Mouse (Mus musculus): Measurements from ENCODE around the gene Gnb1. TPM values are rescaled to one million over a fixed set of nuclear protein-coding genes. Genes with fewer than 3 reads are reported as not detected.
"Not testable (repeated sequence)": the region's sequence is repeated elsewhere in the genome, so short reads cannot be mapped to it uniquely, and the experiment has no call there.

The Gnb1 gene
- 100 to 1,000 TPM; 309 to 321 TPM for total RNA-seq (2021)

DNA sequence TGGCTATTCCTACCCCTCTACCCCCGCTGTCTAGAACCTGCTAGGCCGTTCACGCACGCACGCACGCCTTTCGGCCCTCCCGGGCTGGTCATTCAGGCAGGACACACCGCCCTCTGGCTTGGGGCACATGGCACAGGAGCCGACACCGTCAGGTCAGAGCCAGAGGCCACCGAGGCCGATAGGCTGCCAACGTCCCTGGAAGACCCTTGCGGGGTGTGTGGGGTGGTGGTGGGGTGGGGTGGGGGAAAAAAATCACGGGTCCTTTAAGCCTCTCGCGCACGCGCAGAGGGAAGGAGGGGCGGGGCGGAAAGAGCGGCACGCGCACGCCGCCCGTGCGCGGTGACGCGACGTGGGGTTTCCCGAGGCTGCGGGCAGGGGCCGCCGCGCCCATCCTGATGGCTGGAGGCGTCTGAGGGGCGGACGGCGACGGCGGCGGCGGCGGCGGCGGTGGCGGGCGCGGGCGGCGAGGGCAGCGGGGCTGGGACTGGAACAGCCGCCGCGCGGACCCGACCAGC, at the start of gene Gnb1:
Gene Gnb1 (plus strand): TSS at position 372 of the 515 bp plus-strand sequence.
- DNase-seq = peak; percentile 95 to 98
- intact Hi-C loops (cut with DNase I) = loop anchor here (2.0 kb wide), 1 partner anchor 74 kb away; no protein-coding TSS in a partner anchor

DNA sequence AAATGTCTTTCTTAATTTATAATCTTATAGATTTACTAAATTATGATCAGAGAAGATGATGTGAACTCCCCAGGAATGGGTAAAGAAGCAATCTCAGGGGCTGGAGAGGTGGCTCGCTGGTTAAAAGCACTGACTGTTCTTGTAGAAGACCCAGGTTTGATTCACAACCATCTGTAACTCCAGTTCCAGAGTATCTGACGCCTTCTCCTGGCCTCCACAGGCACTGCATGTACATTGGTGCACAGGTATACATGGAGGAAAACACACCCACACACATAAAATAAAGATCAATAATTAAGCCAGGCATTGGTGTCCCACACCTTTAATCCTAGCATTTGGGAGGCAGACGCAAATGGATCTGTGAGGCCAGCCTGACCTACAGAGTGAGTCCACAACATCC, 48.4 kb upstream of the Gnb1 start:
- intact Hi-C loops (cut with DNase I) = no loop called here

DNA sequence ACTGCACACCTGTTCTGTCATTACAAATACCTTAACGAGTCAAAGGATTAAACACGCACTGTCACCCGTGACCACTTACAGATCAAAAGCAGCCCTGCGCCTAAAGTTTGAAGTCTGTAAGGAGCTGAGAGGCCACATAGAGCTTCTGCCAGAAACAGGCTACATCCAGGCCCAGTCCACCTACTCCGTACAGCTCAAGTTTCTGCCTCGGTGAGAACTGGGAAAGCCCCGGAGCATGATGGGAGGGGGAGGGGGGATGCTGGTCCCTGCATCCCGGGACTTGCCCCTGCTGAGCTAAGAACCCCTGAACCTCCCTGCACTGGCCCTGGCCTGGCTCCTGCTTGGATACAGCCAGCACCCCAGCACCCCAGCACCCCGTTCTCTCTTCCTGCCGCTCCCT, 39.6 kb upstream of the Gnb1 start:
- intact Hi-C loops (cut with DNase I) = no loop called here
- DNase-seq = no peak

More for the DNA sequence above, 48.4 kb upstream of the Gnb1 start:
- no peak for DNase-seq

DNA sequence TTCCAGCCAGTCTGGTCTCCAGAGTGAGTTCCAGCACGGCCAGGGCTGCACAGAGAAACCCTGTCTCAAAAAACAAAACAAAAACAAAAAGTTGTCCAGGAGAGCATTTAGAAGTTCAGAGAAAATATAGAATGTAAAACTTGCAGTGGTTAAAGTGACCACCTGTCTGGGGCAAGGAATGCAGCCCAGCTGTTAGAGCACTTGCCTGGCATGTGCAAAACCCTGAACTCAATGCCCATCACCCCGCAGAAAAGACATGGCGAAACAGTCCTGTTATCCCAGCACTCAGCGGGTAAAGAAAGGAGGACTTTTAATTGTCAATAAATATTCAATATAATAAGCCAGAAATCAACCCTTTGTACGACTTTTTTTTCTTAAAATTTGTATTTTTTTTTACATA, 32.6 kb upstream of the Gnb1 start:
- intact Hi-C loops (cut with DNase I) = no loop called here
- DNase-seq = no peak

DNA sequence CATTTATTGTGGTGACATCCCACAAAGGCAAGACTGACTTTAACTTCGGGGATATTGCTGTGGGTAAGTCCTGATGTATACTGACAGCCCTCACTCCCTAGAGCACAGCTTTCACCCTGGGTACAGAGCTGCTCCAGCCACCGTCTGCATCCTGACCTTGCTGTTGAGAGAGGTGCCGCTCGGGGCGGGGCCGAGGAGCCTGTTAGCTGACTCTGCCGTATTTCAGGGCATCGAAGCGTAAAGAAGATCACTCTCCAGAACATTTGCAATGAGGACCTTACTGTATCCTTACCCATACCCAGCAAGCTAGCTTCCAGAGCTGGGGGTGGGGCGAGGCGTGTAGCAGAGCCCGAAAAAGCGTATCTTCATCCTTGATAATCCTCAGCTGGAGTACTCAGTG, 28.1 kb upstream of the Gnb1 start:
- intact Hi-C loops (cut with DNase I) = no loop called here
- DNase-seq = no peak

DNA sequence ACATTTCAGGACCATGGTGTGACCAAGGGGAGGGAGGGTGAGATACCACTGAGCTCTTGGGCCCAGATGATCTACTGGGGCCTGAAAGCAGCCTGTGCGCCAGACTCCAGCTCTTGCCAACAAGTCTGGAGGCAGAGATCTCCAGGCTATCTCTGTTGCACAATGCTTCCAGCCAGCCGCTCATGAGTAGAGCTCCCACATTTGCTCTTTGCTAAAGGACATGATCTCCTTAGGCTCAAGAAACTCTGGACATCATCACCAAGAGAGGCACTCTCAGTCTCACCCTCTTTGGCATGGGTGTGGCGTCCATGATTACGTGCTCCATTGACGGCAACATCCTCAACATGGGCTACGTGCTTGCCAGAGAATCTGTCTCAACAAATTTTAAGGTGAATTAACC, 27.6 kb upstream of the Gnb1 start:
- no peak for DNase-seq
- intact Hi-C loops (cut with DNase I) = no loop called here

DNA sequence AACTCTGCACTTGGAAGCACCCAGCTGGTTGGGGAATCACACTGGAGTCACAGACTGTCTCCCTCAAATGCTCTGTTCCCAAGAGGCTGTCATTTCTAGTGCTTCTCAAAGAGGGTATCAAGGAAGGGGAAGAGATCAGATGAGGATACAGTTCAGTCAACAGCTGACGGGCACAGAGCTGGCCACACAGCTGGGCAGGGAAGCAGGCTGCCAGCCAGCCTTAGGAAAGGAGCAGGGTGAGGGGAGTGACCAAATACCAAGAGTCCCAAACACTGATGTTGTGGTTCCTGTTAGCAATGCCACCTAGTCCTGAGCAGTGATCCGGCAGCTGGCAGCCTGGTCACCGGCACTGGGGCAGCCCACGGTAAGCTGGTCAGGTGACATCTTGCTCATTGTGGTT, 27.1 kb upstream of the Gnb1 start:
- no peak for DNase-seq
- intact Hi-C loops (cut with DNase I) = no loop called here

DNA sequence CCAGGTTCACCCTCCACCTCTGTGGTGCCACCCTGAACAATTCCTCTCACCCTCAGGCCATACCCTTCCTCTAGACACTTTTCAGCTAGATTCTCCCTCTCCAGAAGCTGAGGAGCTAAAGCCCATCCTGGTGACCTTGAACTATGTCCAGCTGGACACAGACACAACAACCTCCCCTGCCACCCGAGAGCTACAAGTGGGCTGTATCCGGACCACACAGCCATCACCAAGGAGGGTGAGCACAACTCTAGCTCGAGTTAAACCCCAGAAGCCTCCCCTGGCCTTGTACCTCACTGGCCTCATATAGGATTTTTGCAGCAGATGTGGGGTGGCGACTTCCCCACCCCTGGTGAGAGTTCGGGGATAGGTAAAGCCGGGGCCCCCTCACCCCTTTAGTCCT, 25.6 kb upstream of the Gnb1 start:
- no peak for DNase-seq
- intact Hi-C loops (cut with DNase I) = no loop called here

DNA sequence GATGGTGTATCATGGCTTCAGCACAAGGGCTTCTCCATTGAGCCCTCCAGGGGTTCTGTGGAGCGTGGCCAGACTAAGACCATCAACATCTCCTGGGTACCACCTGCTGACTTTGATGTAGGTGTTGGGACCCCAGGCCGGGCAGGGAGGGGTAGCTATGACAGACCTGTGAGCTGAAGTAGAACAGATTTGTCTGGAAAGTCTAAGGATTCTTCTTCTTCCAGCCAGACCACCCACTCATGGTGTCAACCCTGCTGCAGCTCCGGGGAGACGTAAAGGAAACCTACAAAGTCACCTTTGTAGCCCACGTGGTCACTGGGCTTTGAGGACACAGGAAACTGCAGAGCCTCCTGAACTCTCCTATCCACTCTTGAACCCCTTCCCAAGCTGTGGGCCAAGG, 25.1 kb upstream of the Gnb1 start:
- intact Hi-C loops (cut with DNase I) = no loop called here
- no peak for DNase-seq

DNA sequence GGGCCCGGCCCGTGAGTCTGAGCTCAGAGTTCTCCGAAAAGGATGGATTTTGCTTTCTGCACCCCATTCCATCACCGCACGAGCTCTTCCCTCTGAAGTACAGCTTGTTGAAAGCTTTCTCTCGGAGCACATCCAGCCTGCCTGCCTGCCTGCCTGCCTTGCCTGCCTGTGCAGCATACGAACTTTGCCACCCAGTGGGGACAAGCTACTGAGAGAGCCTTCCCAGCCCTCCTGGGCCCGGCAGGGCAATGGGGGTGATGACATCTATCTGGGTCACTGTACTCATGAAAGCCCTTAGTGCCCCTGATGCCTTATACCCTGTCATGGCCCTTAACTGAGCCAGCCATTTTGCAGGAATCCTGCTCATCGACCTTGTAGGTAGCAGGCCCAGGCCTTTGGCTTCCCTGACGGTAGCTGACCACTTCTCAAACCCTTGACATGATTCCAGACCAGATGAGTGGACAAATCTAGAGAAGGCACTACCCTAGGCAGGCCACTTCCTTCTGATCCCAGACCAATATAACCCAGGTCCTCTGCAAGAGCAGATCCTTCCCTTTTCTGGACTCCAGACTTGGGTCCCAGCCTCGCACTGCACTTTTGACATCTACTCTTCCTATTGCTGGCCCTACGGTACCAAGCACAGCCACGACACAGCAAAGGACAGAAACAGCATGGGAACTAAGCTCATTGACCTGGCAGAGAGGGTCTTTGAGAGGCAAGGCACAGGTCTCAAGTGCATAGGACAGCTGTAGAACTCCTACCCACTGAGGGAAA, 23.7 kb upstream of the Gnb1 start:
- no peak for DNase-seq
- intact Hi-C loops (cut with DNase I) = no loop called here

DNA sequence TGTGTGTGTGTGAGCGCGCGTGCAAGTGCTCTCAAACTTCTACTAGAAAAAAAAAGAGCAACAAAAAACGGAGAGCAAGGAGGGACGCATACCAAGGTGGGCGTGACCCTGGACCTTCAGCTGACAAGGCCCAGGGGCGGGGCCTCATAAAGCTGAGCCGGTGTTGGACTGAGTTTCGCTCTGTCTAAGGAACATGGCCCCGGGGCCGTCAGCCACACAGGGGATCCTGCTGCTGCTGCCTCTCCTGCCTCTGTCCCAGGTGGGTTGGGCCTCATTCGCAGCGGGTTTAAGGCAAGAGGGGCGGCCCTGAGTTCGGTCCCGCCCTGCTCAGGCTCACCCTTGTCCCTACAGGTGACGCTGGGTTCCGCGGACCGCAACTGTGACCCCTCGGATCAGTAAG, 22.2 kb upstream of the Gnb1 start, which contains the start of gene Tmem52:
Gene Tmem52 (plus strand): TSS at position 163 of the 400 bp plus-strand sequence.
- intact Hi-C loops (cut with DNase I) = no loop called here
- DNase-seq = peak; percentile 26 to 41

DNA sequence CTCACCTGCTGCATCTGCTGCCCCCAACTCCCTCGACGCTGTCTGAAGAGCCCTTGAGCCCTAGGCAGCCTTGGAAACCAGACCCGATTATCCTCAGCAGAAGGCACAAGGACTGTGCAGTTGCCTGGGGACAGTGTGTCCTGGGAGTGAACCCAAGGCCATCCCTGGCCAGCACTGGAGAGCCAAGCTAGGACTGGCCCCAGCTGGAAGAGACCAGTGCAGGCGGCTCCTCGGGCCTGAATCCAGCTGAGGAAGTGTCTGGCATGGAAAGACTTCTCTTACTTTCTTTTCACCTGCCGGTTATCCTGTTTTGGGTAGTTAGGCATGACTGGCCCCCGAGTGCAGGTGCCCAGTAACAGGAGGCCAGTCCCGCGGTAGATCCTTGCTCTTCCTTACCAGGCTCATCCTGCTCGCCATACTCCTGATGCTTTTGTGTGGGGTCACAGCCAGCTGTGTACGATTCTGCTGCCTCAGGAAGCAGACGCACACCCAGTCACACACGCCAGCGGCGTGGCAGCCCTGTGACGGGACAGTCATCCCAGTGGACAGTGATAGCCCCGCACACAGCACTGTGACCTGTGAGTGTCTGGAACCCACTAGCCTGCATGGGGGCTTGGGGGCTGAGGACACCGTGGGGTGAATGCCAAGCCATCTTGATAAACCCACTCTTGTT, 21.4 kb upstream of the Gnb1 start:
- intact Hi-C loops (cut with DNase I) = no loop called here
- peak; percentile 51 to 61 for DNase-seq

DNA sequence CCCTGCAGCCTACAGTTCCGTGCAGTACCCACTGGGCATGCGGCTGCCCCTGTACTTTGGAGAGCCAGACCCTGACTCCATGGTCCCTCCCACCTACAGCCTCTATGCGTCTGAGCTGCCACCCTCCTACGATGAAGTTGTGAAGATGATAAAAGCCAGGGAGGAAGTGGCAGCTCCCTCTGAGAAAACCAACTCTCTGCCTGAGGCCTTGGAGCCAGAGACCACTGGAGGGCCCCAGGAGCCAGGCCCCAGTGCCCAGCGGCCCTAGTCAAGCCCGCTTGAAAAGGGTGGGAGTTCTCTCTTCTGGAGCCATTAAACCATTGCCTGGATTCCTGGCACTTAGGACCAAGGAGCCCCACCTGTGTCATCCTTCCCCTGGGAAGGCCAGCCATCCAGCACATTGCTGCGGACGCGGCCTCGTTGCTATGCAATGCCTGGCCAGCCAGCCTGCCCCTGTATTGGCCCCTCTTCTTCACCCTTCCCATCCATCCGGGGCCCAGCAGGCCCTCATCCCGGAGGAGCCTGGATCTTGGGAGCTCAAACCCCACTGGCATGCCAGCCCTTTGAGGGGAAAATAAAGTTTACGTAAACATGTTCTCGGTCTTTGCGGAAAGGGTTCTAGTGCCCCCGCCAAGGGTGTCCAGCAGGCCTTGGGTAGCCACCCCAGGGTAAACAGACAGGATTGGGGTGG, 20.8 kb upstream of the Gnb1 start:
- DNase-seq = no peak
- intact Hi-C loops (cut with DNase I) = no loop called here

DNA sequence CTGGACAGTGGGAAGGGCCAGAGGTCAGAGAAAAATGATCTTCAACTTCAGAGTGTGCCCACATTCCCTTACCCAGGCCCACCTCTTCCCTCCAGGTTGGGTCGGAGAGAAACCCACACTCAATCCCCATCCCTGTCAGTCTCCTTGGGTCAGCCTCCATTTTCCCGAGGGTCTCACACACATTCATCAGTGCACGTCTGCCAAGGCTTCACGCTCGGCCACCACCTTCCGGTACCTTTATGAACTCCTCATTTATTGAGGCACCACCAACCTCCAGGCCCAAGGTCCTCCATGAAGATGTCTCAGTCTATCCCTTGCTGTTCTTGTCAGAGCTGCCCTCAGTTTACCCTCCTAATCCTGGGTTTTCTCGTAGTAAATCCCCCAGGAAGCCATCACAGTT, 20.2 kb upstream of the Gnb1 start:
- DNase-seq = no peak
- intact Hi-C loops (cut with DNase I) = no loop called here

DNA sequence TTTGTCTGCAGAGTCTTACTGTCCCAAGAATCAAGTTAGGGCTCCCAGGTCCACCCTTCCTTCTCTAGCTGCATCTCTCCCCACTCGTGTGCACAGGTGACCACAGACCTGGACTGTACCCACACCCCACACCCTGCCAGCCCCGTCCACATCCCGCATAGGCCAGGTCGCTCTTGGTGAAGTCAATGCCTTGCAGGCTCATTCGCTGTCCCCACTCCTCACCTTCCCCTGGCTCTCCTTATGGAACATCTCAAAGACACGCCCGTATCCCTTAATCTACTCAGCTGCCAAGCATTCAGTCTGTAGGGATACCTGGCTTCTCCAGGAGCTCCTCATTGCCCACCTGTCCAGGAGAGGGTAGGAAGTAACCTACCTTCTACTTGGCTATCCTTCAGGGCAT, 19.8 kb upstream of the Gnb1 start:
- no peak for DNase-seq
- intact Hi-C loops (cut with DNase I) = no loop called here

DNA sequence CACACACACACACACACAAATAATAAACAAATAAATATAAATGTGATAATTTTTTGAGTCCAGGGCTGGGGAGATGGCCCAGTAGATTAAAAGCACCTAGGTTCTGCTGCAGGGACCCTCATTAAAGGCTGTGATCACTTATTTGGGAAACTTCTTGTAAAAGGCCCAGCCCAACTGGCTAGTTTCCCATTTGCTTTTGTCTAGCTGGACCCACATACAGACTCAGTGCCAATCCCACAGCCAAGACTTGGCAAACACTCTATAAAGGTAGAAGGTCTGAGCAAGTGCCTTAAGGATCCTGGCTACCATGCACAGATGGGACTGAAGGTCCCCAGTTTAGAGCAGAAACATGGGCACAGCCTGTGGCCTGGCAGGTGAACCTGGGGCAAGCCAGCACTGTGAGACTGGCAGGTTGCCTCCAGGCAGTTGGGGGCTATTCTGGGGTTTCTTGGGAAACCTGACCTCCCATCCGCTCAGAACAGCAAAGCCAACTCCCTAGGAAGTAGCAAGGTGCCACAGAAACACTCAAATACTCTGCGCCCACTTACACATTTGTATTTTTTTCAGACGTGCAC, 18.4 kb upstream of the Gnb1 start:
- no peak for DNase-seq
- intact Hi-C loops (cut with DNase I) = no loop called here

DNA sequence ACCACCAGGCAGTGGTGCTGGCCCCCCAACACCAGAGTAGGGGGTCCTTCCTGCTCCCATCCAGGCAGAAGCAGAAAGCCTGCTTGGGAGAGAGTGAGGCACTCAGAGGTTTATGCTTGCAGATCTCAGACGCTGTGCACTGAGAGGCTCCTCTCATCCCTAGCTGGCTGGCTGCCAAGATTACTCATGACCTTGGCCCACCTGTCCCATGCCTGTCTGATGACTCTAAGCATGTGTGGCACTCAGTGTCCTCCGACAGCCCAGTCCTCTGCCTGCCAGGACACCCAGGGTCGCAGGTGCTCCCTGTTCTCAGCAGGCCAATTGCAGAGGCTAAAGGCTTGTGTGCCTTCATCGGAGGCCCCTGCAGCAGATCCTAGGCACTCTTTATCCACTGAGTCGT, 17.8 kb upstream of the Gnb1 start:
- DNase-seq = peak; percentile 52 to 59
- intact Hi-C loops (cut with DNase I) = no loop called here

DNA sequence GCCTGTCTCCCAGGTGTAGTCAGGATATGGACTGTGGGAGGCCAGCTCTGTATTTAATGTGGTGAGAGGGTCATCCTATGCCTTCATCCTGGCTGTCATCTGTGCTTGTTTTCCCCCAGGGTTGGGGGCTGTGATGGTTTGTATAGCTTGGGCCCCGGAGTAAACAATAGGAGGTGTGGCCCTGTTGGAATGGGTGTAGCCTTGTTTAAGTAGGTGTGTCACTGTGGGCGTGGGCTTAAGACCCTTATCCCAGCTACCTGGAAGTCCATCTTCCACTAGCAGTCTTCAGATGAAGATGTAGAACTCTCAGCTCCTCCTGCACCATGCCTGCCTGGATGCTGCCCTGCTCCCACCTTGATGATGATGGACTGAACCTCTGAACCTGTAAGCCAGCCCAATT, 17.4 kb upstream of the Gnb1 start:
- DNase-seq = not testable (repeated sequence)

DNA sequence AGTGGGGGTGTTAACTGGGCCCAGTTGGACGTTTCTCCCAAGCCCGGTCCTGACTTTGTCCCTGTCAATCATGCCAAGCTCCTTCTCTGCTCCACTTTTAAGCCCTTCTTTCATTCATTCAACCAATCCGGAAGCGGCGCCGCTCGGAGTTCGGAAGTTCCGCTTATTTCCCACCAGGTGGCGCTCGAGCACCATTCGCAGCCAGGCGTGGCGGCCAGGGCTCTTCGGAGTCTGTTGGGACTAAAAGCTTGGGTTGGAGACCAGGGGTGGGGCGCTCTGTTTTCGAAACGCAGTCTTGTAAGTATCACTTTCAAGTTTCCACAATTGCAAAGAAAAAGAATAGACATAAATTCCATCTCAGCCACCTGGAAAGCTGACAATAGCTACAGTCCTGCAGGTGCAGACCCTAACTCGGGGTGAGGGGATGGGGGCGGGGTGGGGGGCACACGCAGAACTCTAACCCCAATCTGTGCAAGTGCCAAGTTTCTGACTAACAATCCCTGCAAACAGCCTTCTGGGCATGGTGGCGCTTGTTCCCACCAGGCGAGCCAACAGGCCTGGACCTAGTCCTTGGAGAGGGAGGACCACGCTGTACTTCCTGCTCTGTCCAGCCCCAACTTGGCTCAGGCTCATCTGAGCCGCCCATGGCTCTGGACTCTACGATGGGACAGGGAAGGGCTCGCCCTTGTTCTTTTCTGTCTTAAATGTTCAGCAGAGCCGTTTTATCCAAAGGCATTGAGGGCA, 9.6 kb upstream of the Gnb1 start:
- intact Hi-C loops (cut with DNase I) = loop anchor here (1.0 to 10.0 kb wide), 5 partner anchors 83 to 293 kb away; partner anchors contain the start of genes Ssu72 and Vwa1
- peak; percentile 83 to 91 for DNase-seq

More for the DNA sequence above, 17.4 kb upstream of the Gnb1 start:
- intact Hi-C loops (cut with DNase I) = not testable (repeated sequence)

DNA sequence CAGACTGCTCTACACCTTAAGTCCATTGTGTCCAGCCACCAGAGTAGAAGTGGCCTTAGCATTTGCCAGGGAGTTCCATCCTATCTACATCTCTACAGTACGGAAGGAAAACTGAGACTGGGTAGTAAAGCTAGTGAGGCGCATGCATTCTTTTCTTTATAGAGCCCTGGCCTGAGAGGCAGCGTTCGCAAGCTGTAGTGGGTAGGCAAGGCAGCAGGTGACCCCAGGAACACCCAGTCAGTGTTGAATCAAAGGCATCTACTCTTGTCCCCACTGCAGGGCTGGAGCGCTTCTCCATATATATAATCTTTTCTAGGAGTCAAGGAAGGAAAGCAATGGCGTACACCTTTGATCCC, 9.1 kb upstream of the Gnb1 start:
- intact Hi-C loops (cut with DNase I) = loop anchor here (10.0 kb wide), 2 partner anchors 223 to 293 kb away; partner anchors contain the start of genes Ssu72 and Vwa1
- DNase-seq = no peak
